Mouse (Mus musculus) liver, embryonic 16.5 days (tissue): ENCODE measurements around the gene Tubb4b. TPM values are rescaled to one million over a fixed set of nuclear protein-coding genes. Genes with fewer than 3 reads are reported as not detected.
A peak's percentile ranks its signal among the peaks of the same experiment; 100 is the strongest.

Experiments
- ATAC-seq: fragments of 200-750 bp; cut with Nextera tagmentation; 2 replicates; pipeline ENCODE4 v1.8.0; 2017; ENCODE audit warnings: low read depth, mild to moderate bottlenecking, moderate number of reproducible peaks, moderate library complexity
- H3K27ac ChIP-seq: fragments of 300-500 bp; sonication (generic); 2 replicates; pipeline ENCODE4 v1.5.1; 2014; ENCODE audit warnings: mild to moderate bottlenecking, low read length
- H3K27me3 ChIP-seq: fragments of 300-500 bp; sonication (generic); 2 replicates; pipeline ENCODE4 v1.6.1; 2014; ENCODE audit warnings: low read depth, low read length, mixed read lengths; ENCODE audit not compliant: control insufficient read depth, insufficient read depth
- H3K36me3 ChIP-seq: fragments of 300-500 bp; sonication (generic); 2 replicates; pipeline ENCODE4 v1.6.1; 2014; ENCODE audit warnings: mild to moderate bottlenecking; ENCODE audit not compliant: control insufficient read depth, insufficient read depth
- H3K4me1 ChIP-seq: fragments of 300-500 bp; sonication (generic); 2 replicates; pipeline ENCODE4 v1.6.1; 2014; ENCODE audit warnings: low read depth, low read length, mixed read lengths; ENCODE audit not compliant: control insufficient read depth
- H3K4me2 ChIP-seq: fragments of 300-500 bp; sonication (generic); 2 replicates; pipeline ENCODE4 v1.6.1; 2014; ENCODE audit warnings: low read depth, low read length, mixed read lengths
- H3K4me3 ChIP-seq: fragments of 300-500 bp; sonication (generic); 2 replicates; pipeline ENCODE4 v1.5.1; 2014; ENCODE audit warnings: low read depth, mild to moderate bottlenecking, low read length
- H3K9ac ChIP-seq: fragments of 300-500 bp; sonication (generic); 2 replicates; pipeline ENCODE4 v1.6.1; 2014; ENCODE audit warnings: low read depth, low read length
- H3K9me3 ChIP-seq: fragments of 300-500 bp; sonication (generic); replicated peaks from 2 replicates; pipeline ENCODE4 v1.6.1; 2016; ENCODE audit warnings: low read length; ENCODE audit not compliant: control insufficient read depth
- WGBS: fragments of 180-500 bp; shearing (Covaris S2); extraction: QIAGEN DNeasy Blood & Tissue Kit; methylation state at CpG from one replicate; pipeline ENCODE4 v1.1.7; 2014; ENCODE audit not compliant: insufficient replicate concordance; 5-methylcytosine and 5-hydroxymethylcytosine counted together
- polyA plus RNA-seq: library from polyadenylated mRNA; unstranded; fragments of >200 nt; fragmentation: Nextera tagmentation; extraction: Ambion mirVana; gene quantifications from 2 replicates; pipeline ENCODE4 v1.2.1, GENCODE M21; 2015

The Tubb4b gene
- polyA plus RNA-seq, 1 experiment from 2014 or later: 590 TPM

DNA sequence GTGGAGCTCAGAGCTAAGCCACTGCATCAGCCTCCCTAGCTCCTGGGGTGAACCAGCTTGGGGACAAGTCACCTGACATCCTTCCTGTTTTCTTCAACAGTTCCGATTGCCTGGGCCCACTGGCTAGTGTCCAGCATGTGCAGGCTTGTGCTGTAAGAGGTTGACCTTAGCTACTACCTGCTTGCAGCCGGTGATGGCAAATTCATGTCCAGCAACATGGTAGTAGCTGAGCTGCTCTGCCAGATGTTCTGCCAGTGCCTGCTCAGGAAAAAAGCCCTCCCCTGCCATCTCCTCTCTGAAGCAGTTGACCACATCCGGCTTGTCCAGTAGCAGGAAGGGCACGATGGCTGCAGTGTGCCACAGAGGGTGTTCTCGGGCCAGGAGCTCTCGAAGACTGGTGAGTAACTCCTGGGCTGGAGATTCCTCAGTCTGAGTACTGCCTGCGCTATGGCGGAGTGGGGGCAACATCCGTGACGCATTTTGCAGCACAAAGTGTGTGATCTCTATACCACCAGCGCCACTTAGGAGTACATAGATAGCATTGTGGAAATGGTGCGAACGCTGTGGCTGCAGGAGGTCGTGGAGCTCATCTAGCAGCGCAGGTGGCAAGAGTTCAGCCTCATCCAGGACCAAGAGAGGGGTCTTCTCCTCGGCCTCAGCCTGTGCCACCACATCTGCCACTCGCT lies 29.9 kb downstream of the Tubb4b start:
- Histone ChIP-seq H3K27ac (peak overlapping the region; percentile 52), H3K9ac (peak overlapping the region; percentile 61; the same call in 1 of the 2 replicates), H3K9me3 (no peaks in the 10 kb centered on the region), H3K27me3 (no peaks in the 10 kb centered on the region), H3K36me3 (peaks cover 2% of the 10 kb centered on the region; the same call in 1 of the 2 replicates), H3K4me2 (peak overlapping the region; percentile 71), H3K4me3 (peak overlapping the region; percentile 54), H3K4me1 (peaks cover 40% of the 10 kb centered on the region)
- WGBS: 35% methylated on average over 17 of the region's 17 CpGs
- ATAC-seq: no peak

DNA sequence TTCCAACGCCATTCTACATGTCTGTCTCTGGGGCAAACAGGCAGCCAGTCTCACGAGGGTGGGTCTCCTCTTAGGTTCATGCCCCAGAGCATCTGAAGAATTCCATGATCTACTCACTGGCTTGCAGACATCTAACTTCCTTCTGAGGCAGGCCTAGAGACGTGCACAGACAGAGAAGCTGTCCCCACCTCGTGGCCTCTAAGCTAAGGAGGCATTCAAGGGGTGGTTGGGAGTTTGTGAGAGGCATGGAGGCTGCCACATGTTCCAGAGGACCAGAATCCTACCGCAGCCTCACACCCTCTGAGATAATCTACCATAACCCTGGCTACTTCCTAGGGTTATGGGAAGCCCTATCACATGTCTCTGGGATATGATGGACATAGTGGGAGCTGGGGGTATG lies 30.5 kb downstream of the Tubb4b start:
- Histone ChIP-seq H3K4me2 (peak overlapping the region; percentile 71; the same call in 1 of the 2 replicates), H3K36me3 (peaks cover 2% of the 10 kb centered on the region; the same call in 1 of the 2 replicates), H3K9me3 (no peaks in the 10 kb centered on the region), H3K4me3 (0 out of 2 replicates have a peak overlapping the region, but pooled peaks have one; percentile 5), H3K4me1 (peaks cover 40% of the 10 kb centered on the region), H3K27ac (peak overlapping the region; percentile 52), H3K27me3 (no peaks in the 10 kb centered on the region), H3K9ac (no peak overlapping the region)
- 27% methylated on average over 5 of the region's 5 CpGs for WGBS
- ATAC-seq: no peak

DNA sequence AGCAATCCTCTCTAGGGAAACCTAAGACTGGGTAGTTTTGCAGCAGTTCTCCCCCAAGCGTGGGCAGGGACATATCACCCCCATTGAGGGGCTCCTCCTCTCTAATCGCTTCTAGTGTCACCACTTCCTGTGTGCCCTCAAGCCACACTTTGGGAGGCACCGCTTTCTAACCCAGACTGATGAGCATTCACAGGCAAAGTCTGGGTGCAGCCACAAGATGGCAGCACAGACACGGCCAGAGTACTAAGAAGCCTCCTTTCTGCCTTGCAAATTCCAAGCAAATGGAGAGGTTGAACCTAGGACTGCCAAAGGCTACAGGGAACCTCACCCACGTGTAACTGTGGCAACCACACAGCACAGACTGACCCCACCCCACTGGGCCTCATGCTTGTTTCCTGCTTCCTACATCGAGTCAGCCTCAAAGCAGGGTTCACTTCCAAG lies 31.2 kb downstream of the Tubb4b start:
- Histone ChIP-seq H3K4me3 (no peak overlapping the region), H3K27me3 (no peaks in the 10 kb centered on the region), H3K9ac (no peak overlapping the region), H3K4me2 (peak overlapping the region; percentile 71; the same call in 1 of the 2 replicates), H3K27ac (no peak overlapping the region; the same call in 1 of the 2 replicates), H3K9me3 (no peaks in the 10 kb centered on the region), H3K4me1 (peaks cover 40% of the 10 kb centered on the region), H3K36me3 (peaks cover under 1% of the 10 kb centered on the region; the same call in 1 of the 2 replicates)
- ATAC-seq: peak; percentile 24
- WGBS: 1% methylated on average over 6 of the region's 6 CpGs

DNA sequence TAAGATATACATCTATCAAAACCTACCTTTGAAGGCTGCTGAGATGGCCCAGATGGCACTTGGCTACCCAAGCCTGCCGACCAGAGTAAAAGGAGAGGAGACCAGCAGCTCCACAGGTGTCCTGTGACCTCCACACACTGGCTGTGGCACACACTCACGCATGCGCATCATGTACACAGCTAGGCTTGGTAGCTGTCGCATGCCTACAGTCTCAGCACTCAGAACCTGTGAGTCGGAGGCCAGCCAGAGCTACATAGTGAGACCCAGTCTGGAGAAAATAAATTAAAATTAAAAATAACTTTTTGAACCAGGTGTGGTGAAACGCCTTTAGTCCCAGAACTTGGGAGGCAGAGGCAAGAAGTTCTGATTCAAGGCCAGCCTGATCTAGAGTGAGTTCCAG lies 36.7 kb downstream of the Tubb4b start:
- ATAC-seq: no peak
- no peak overlapping the region for H3K4me3 ChIP-seq
- no peaks in the 10 kb centered on the region for H3K9me3 ChIP-seq
- WGBS: 70% methylated on average over 6 of the region's 6 CpGs
- H3K36me3 ChIP-seq: no peaks in the 10 kb centered on the region
- H3K27me3 ChIP-seq: peaks cover 38% of the 10 kb centered on the region
- no peak overlapping the region for H3K9ac ChIP-seq
- H3K27ac ChIP-seq: no peak overlapping the region
- no peak overlapping the region for H3K4me2 ChIP-seq
- H3K4me1 ChIP-seq: peaks cover 6% of the 10 kb centered on the region

DNA sequence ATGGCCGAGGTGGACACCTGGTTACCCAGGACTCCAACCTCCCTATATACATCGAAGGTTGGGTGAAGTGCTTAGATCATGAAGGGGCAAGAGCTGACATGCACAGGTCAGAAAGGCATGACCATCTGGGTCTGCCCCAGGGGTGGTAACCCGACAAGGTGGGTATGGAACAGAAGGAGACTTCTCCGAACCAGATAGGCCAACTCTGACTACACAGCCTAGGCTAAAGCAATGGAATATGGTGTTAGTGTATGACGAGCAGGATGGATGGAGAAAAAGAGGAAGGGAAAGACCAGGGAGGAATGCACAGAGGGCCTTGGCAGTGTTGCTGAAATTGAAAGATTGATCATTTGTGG lies 37.9 kb downstream of the Tubb4b start:
- no peak for ATAC-seq
- Histone ChIP-seq H3K27me3 (peaks cover 50% of the 10 kb centered on the region), H3K9ac (no peak overlapping the region), H3K36me3 (no peaks in the 10 kb centered on the region), H3K27ac (no peak overlapping the region), H3K9me3 (no peaks in the 10 kb centered on the region), H3K4me3 (no peak overlapping the region), H3K4me1 (peaks cover 15% of the 10 kb centered on the region), H3K4me2 (peak overlapping the region; percentile 83; the same call in 1 of the 2 replicates)
- 33% methylated on average over 5 of the region's 5 CpGs for WGBS

DNA sequence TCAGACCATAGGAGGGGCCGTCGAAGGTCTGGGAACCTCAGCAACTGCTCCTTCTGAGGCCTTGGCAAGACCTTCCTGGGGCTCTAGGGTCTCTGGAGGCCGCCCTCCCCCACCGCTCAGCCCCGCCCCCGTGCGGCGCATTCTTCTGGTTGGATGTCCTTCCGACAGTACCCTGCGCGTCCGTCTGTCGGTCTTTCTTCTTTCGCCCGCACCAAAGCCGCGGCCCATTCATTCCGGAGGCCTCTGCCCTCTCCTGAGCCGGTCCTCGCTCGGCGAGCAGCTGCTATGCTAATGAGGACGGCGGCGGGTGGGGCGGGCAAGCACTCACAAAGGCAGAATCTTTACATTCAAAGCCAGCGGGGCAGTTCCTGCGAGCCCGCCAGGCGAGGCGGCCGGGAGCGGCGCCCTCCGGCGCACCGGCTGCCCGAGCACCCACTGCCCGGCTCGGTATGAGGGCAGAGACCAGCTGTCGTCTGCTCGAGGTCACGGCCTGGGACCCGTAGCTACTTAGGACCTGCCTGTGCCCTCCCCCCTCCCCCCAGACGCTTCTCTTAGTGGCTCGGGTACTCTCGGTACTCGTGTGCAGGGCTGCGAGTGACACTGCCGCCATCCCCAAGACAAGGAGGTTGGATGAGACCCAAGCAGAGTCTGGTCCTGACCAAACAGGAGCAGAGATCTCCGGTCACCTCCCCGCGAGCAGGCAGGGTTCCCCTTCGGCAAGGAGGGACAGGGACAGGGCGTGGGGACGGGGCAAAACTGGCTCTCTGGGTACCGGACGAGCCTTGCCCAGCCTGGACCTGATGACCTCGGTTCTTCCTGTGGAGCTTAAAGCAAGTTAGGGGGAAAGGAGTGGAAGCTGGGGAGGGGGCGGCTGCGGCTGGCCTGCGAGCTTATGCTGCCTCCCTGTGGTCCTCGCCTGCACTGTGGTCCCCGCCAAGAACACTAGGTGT lies 38.6 kb downstream of the Tubb4b start:
- peak; percentile 35; the same call in 1 of the 2 replicates for ATAC-seq
- Histone ChIP-seq H3K9ac (peak overlapping the region; percentile 56), H3K27me3 (peaks cover 56% of the 10 kb centered on the region), H3K36me3 (no peaks in the 10 kb centered on the region), H3K27ac (no peak overlapping the region), H3K4me2 (peak overlapping the region; percentile 83), H3K9me3 (no peaks in the 10 kb centered on the region), H3K4me3 (peak overlapping the region; percentile 56), H3K4me1 (peaks cover 21% of the 10 kb centered on the region)
- 2% methylated on average over 64 of the region's 64 CpGs for WGBS

DNA sequence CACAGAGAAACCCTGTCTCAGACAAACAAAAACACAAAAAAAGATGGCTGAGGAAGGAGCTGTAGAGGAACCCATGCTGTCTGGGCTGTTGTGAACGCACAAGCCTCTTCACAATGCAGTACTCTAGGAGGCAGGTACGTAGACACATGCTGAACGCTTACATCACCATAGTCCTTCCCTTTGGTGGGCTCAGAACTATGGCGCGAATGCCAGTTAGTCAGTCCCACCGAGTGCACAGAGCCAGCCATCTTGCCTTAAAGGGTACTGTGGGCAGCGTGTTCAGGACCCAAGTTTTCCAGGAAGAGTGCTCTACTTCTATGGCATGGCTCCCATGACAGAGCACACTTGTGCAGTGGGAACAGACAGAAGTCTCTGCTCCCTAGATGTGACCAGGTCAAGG lies 40.0 kb downstream of the Tubb4b start:
- Histone ChIP-seq H3K27me3 (peaks cover 64% of the 10 kb centered on the region), H3K9me3 (no peaks in the 10 kb centered on the region), H3K9ac (no peak overlapping the region), H3K4me1 (peaks cover 28% of the 10 kb centered on the region), H3K36me3 (no peaks in the 10 kb centered on the region), H3K27ac (no peak overlapping the region), H3K4me3 (no peak overlapping the region), H3K4me2 (no peak overlapping the region)
- 85% methylated on average over 7 of the region's 7 CpGs for WGBS
- no peak for ATAC-seq

DNA sequence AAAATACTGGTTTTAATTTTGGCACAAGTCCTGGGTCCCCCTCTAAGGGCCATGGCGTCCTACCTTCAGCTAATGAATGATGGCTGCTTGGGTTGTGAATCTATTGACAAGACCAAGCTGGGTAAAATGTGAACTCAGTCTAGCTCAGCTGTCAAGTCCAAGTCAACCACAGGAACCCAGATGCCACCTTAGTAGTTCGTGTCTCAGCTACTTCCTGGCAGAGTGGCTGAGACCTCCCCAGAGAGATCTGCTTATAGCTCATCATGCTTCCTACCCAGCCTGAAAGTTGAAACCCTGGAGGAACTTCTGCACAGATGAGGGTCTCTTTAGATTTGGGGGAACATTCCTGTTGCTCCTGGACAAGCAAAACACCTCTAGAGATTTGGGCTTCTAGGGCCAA lies 41.2 kb downstream of the Tubb4b start:
- H3K9me3 ChIP-seq: no peaks in the 10 kb centered on the region
- H3K27ac ChIP-seq: no peak overlapping the region
- H3K36me3 ChIP-seq: no peaks in the 10 kb centered on the region
- H3K27me3 ChIP-seq: peaks cover 68% of the 10 kb centered on the region
- H3K9ac ChIP-seq: no peak overlapping the region
- peaks cover 28% of the 10 kb centered on the region for H3K4me1 ChIP-seq
- ATAC-seq: no peak
- H3K4me3 ChIP-seq: no peak overlapping the region
- H3K4me2 ChIP-seq: no peak overlapping the region
- 64% methylated on average over 2 of the region's 2 CpGs for WGBS
